Mouse (Mus musculus) forebrain, embryonic 14.5 days (tissue): ENCODE data around the gene Adk. TPM values are rescaled to one million over a fixed set of nuclear protein-coding genes. Genes with fewer than 3 reads are reported as not detected.
"Not testable (repeated sequence)": the region's sequence is repeated elsewhere in the genome, so short reads cannot be mapped to it uniquely, and the experiment has no call there.

Experiments used
- ATAC-seq: fragments of 200-750 bp; cut with Nextera tagmentation; 2 replicates; pipeline ENCODE4 v1.8.0; 2017; ENCODE audit warnings: mild to moderate bottlenecking, moderate library complexity
- DNase-seq: peaks from one replicate; pipeline ENCODE4 v3.0.0-alpha.2; 2015; ENCODE audit warnings: low spot score
- H3K27ac ChIP-seq: fragments of 300-500 bp; sonication (generic); 2 replicates; pipeline ENCODE4 v1.5.1; 2014; ENCODE audit warnings: low read depth, mild to moderate bottlenecking, control low read depth, low read length, moderate library complexity
- H3K27me3 ChIP-seq: fragments of 300-500 bp; sonication (generic); replicated peaks from 2 replicates; pipeline ENCODE4 v1.6.1; 2014; ENCODE audit warnings: low read length, control low read depth, mixed read lengths; ENCODE audit not compliant: control insufficient read depth, insufficient read depth
- H3K36me3 ChIP-seq: fragments of 300-500 bp; sonication (generic); 2 replicates; pipeline ENCODE4 v1.6.1; 2014; ENCODE audit warnings: low read length, control low read depth; ENCODE audit not compliant: control insufficient read depth, insufficient read depth
- H3K4me1 ChIP-seq: fragments of 300-500 bp; sonication (generic); 2 replicates; pipeline ENCODE4 v1.6.1; 2014; ENCODE audit warnings: antibody characterized with exemption, low read length, control low read depth; ENCODE audit not compliant: control insufficient read depth, insufficient read depth
- H3K4me2 ChIP-seq: fragments of 300-500 bp; sonication (generic); 2 replicates; pipeline ENCODE4 v1.6.1; 2014; ENCODE audit warnings: mild to moderate bottlenecking, control low read depth, low read length
- H3K4me3 ChIP-seq: fragments of 300-500 bp; sonication (generic); 2 replicates; pipeline ENCODE4 v1.5.1; 2014; ENCODE audit warnings: low read depth, low read length, control low read depth
- H3K9ac ChIP-seq: fragments of 300-500 bp; sonication (generic); 2 replicates; pipeline ENCODE4 v1.6.1; 2014; ENCODE audit warnings: mild to moderate bottlenecking, low read length, control low read depth, moderate library complexity
- H3K9me3 ChIP-seq: fragments of 300-500 bp; sonication (generic); replicated peaks from 2 replicates; pipeline ENCODE4 v1.6.1; 2016; ENCODE audit warnings: low read length, control low read depth, mixed read lengths; ENCODE audit not compliant: control insufficient read depth
- WGBS: fragments of 180-500 bp; shearing (Covaris S2); extraction: QIAGEN DNeasy Blood & Tissue Kit; methylation state at CpG from one replicate; pipeline ENCODE4 v1.1.7; 2014; 5-methylcytosine and 5-hydroxymethylcytosine counted together
- polyA plus RNA-seq: library from polyadenylated mRNA; unstranded; fragments of >200 nt; fragmentation: Nextera tagmentation; extraction: Ambion mirVana; gene quantifications from 2 replicates; pipeline ENCODE4 v1.2.1, GENCODE M21; 2014

Gene Adk
- polyA plus RNA-seq, 1 experiment from 2014 or later: 79.9 TPM

GRCm38 (mm10) chr14:21086827-21087351 lies 34.5 kb downstream of the Adk start:
- no peak overlapping the region for H3K9ac ChIP-seq
- no peaks in the 10 kb centered on the region for H3K9me3 ChIP-seq
- no peak overlapping the region for H3K27ac ChIP-seq
- WGBS: 58% methylated on average over 7 of the region's 7 CpGs
- H3K4me2 ChIP-seq: no peak overlapping the region
- H3K4me3 ChIP-seq: no peak overlapping the region
- no peaks in the 10 kb centered on the region for H3K27me3 ChIP-seq
- no peaks in the 10 kb centered on the region for H3K36me3 ChIP-seq
- DNase-seq (no peak), ATAC-seq (no peak)
- H3K4me1 ChIP-seq: no peaks in the 10 kb centered on the region

DNA sequence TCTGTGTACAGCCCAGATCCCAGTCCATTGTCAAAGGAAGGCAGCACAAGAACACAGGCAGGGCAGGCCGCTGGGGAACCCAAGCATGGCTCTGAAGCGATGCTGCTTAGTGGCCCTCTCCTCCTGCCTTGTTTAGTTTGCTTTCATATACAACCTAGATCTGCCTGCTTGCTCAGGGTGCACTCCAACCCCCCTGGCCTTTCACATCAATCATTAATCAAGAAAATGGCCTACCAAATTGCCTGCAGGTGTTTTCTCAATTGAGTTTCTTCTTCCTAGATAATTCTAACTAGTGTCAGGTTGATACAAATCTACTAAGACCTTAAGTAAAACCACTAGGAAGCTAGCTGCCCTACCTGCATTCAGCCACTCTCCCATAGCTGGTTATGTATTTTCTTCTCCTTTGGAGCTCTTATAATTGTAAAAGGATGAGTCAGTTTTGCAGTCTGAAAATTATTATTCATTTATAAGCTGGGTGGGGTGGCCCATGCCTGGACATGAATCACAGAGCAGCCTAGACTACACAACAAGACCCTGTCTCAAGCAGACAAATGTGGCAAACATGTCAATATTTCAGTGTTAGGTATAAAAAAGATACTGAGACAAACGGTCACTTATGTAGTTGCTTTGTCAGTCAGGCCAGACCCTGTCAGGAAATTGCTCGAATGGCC lies 35.2 kb downstream of the Adk start:
- Histone ChIP-seq H3K27ac (no peak overlapping the region), H3K4me1 (no peaks in the 10 kb centered on the region), H3K36me3 (no peaks in the 10 kb centered on the region), H3K9ac (no peak overlapping the region), H3K9me3 (no peaks in the 10 kb centered on the region), H3K4me2 (no peak overlapping the region), H3K4me3 (no peak overlapping the region), H3K27me3 (no peaks in the 10 kb centered on the region)
- no peak for ATAC-seq
- DNase-seq: no peak
- 65% methylated on average over 4 of the region's 4 CpGs for WGBS

DNA sequence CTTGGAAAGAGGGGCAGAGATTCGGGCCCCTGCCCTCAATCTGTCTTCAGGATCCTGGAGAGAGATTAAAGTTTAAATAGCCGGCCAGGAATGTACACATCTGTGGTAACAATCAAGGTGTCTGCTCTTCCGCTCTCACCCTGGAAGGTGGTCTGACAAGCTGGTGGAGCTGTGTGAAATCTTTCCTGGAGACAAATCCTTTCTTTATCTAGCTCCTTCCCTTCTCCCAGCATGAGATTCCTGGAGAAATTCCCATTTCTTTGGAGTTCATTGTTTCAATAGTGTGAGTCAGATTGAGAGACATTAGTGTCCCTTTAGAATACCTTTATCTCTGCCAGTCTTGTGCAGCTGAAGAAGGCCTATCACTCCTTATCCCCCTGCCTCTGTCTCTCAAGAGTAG lies 36.4 kb downstream of the Adk start:
- 43% methylated on average over 3 of the region's 3 CpGs for WGBS
- ATAC-seq (no peak), DNase-seq (no peak)

DNA sequence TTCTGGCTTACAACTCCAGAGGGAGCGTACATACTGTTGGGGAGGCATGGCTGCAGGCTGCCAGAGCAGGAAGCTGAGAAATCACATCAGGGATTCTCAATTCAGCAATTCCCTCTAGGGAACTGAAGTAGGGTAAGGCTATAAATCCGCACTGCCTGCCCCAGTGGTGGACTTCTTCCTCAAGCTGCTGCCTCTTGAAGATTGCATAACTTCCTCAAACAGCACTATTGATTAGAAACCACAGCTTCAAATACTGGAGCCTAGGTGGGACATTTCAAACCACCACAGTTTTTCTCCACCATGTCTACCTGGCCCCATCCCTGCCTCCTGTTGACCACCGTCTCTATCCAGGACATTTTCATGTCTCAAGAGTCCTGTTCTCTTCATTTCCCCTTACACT lies 38.0 kb downstream of the Adk start:
- Histone ChIP-seq H3K4me3 (no peak overlapping the region), H3K27me3 (no peaks in the 10 kb centered on the region), H3K9me3 (no peaks in the 10 kb centered on the region), H3K4me1 (no peaks in the 10 kb centered on the region), H3K4me2 (no peak overlapping the region), H3K9ac (no peak overlapping the region), H3K36me3 (0 out of 2 replicates have a peak, but pooled peaks cover 3% of the 10 kb centered on the region), H3K27ac (no peak overlapping the region)
- WGBS: 86% methylated on average over 3 of the region's 3 CpGs
- DNase-seq (no peak), ATAC-seq (no peak)

More for the DNA sequence above, 36.4 kb downstream of the Adk start:
- Histone ChIP-seq H3K4me2 (no peak overlapping the region), H3K4me3 (no peak overlapping the region), H3K27ac (no peak overlapping the region), H3K9me3 (no peaks in the 10 kb centered on the region), H3K27me3 (no peaks in the 10 kb centered on the region), H3K4me1 (no peaks in the 10 kb centered on the region), H3K36me3 (0 out of 2 replicates have a peak, but pooled peaks cover 3% of the 10 kb centered on the region), H3K9ac (no peak overlapping the region)

DNA sequence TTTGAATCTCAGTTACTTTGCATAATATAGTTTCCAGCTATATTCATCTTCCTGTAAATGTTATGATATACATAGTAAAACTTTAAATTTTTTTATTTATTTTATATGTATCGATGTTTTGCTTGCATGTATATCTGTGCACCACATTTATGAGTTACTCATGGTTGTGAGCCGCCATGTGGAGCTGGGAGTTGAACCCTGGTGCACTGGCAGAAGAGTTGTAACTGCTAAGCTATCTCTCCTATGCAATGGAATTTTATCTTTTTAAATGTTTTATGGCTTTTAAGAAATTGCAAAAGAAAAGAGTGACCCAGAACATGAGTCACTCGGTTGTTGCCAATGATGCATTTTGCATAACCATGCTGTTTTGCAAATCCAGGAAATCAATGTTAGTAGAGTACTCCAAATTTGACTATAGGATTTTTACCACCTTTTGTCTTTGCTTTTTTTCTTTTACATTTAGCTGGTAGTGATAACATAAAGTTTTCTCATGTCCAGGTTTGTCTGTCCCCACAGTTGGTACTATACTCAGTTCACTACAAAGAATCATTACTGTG lies 38.6 kb downstream of the Adk start:
- H3K9me3 ChIP-seq: no peaks in the 10 kb centered on the region
- H3K4me2 ChIP-seq: no peak overlapping the region
- H3K36me3 ChIP-seq: 0 out of 2 replicates have a peak, but pooled peaks cover 3% of the 10 kb centered on the region
- no peaks in the 10 kb centered on the region for H3K4me1 ChIP-seq
- 96% methylated on average over 3 of the region's 3 CpGs for WGBS
- no peak overlapping the region for H3K9ac ChIP-seq
- no peaks in the 10 kb centered on the region for H3K27me3 ChIP-seq
- no peak overlapping the region for H3K4me3 ChIP-seq
- DNase-seq: no peak
- H3K27ac ChIP-seq: no peak overlapping the region
- ATAC-seq: no peak

DNA sequence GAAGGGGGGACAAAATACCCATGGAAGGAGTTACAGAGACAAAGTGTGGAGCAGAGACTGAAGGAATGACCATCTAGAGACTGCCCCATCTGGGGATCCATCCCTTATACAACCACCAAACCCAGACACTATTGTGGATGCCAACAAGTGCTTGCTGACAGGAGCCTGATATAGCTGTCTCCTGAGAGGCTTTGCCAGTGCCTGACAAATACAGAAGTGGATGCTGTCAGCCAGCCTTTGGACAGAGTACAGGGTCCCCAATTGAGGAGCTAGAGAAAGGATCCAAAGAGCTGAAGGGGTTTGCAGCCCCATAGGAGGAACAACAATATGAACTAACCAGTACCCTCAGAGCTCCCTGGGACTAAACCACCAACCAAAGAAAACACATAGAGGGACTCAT lies 41.8 kb downstream of the Adk start:
- not testable (repeated sequence) for H3K9ac ChIP-seq, DNase-seq, H3K9me3 ChIP-seq, H3K4me1 ChIP-seq, H3K27ac ChIP-seq, ATAC-seq, H3K27me3 ChIP-seq, H3K4me3 ChIP-seq, H3K36me3 ChIP-seq, H3K4me2 ChIP-seq

DNA sequence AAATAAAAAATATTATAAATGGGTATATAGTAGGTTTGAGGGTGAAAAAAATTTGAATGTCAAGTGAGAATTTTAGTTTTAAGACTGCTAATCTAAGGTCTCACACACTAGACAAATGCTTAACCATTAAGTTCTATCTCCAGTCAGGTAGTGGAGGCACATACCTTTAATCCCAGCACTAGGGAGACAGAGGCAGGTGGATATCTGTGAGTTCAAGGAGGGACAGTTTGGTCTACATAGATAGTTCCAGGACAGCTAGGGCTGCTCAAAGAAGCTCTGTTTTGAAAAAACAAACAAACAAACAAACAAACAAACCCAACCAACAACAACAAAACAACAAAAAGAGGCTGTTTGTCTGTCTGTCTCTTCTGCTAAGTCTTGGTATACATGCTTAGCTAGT lies 43.9 kb downstream of the Adk start:
- H3K27ac ChIP-seq: no peak overlapping the region
- 0 out of 2 replicates have a peak, but pooled peaks cover 3% of the 10 kb centered on the region for H3K36me3 ChIP-seq
- ATAC-seq: no peak
- DNase-seq: no peak
- no peaks in the 10 kb centered on the region for H3K27me3 ChIP-seq
- H3K9ac ChIP-seq: no peak overlapping the region
- no peaks in the 10 kb centered on the region for H3K9me3 ChIP-seq
- no peak overlapping the region for H3K4me2 ChIP-seq
- no peaks in the 10 kb centered on the region for H3K4me1 ChIP-seq
- no peak overlapping the region for H3K4me3 ChIP-seq

GRCm38 (mm10) chr14:21096689-21097088 lies 44.3 kb downstream of the Adk start:
- Histone ChIP-seq H3K9me3 (no peaks in the 10 kb centered on the region), H3K4me2 (no peak overlapping the region), H3K27ac (no peak overlapping the region), H3K4me1 (no peaks in the 10 kb centered on the region), H3K9ac (no peak overlapping the region), H3K4me3 (no peak overlapping the region), H3K36me3 (0 out of 2 replicates have a peak, but pooled peaks cover 3% of the 10 kb centered on the region), H3K27me3 (no peaks in the 10 kb centered on the region)
- no peak for DNase-seq
- 90% methylated on average over 4 of the region's 4 CpGs for WGBS
- ATAC-seq: no peak

DNA sequence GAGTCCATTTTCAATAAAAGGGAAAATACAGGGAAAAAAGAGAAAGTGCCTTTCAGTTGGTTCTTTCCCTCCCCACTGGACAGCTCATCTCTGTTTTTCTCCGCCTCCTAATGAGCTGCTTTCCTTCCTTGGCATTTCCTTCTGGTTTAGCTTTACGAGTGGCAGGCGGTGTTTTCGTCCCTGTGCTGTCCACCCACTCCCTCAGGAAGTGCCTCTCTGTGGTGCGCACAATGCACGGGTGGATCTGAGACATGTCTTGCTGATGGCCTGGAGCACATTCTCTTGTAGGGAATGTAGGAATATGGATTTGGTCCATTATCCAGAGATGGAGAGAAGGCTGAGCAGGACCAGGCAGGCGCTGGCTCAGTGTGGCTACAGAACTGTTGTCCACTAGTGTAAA lies 47.0 kb downstream of the Adk start:
- ATAC-seq: no peak
- WGBS: 80% methylated on average over 7 of the region's 7 CpGs
- Histone ChIP-seq H3K27me3 (no peaks in the 10 kb centered on the region), H3K4me3 (no peak overlapping the region), H3K4me2 (no peak overlapping the region), H3K4me1 (no peaks in the 10 kb centered on the region), H3K9me3 (no peaks in the 10 kb centered on the region), H3K36me3 (no peaks in the 10 kb centered on the region), H3K27ac (no peak overlapping the region), H3K9ac (no peak overlapping the region)
- DNase-seq: no peak
